Mouse (Mus musculus) MEL (cell line): ENCODE measurements around the gene Oat.

Source experiments
- BHLHE40 ChIP-seq: IDR thresholded peaks from 2 replicates; pipeline ENCODE4 v1.6.1; 2012; ENCODE audit warnings: low read depth, mild to moderate bottlenecking, inconsistent platforms, low read length, improper control_type of control experiment, borderline replicate concordance
- CTCF ChIP-seq, 3 experiments: IDR thresholded peaks in 2 of 3; conservative IDR thresholded peaks in 1 of 3; 2 replicates each; pipeline ENCODE4 v1.5.1; 2011 to 2012; ENCODE audit warnings: low read length in 3 of 3, low read depth in 2 of 3, mild to moderate bottlenecking in 2 of 3, improper control_type of control experiment in 1 of 3, inconsistent platforms in 1 of 3, mixed read lengths in 1 of 3, moderate library complexity in 1 of 3; ENCODE audit not compliant: control insufficient read depth in 1 of 3, insufficient read depth in 1 of 3, poor library complexity in 1 of 3, severe bottlenecking in 1 of 3
- E2F4 ChIP-seq: IDR thresholded peaks from 2 replicates; pipeline ENCODE4 v1.6.1; 2011; ENCODE audit warnings: low read depth, low read length, improper control_type of control experiment, borderline replicate concordance
- ELF1 ChIP-seq: IDR thresholded peaks from 2 replicates; pipeline ENCODE4 v1.6.1; 2014; ENCODE audit warnings: low read depth, mild to moderate bottlenecking, inconsistent platforms, low read length, improper control_type of control experiment, moderate library complexity
- JUND ChIP-seq: IDR thresholded peaks from 2 replicates; pipeline ENCODE4 v1.6.1; 2011; ENCODE audit warnings: low read depth, mild to moderate bottlenecking, improper control_type of control experiment, low read length
- MAX ChIP-seq: IDR thresholded peaks from 2 replicates; pipeline ENCODE4 v1.6.1; 2011; ENCODE audit warnings: low read length, improper control_type of control experiment
- POLR2A ChIP-seq, 2 experiments: IDR thresholded peaks; 2 replicates each; pipeline ENCODE4 v1.6.1; 2011 to 2012; ENCODE audit warnings: low read length in 2 of 2, mild to moderate bottlenecking in 2 of 2, control low read depth in 1 of 2, improper control_type of control experiment in 1 of 2, low read depth in 1 of 2, moderate library complexity in 1 of 2; ENCODE audit not compliant: control insufficient read depth in 1 of 2, insufficient read depth in 1 of 2, poor library complexity in 1 of 2
- SMC3 ChIP-seq: IDR thresholded peaks from 2 replicates; pipeline ENCODE4 v1.6.1; 2011; ENCODE audit warnings: low read depth, low read length, improper control_type of control experiment
- TBP ChIP-seq: IDR thresholded peaks from 2 replicates; pipeline ENCODE4 v1.8.0; 2011; ENCODE audit warnings: low read depth, low read length, improper control_type of control experiment

DNA sequence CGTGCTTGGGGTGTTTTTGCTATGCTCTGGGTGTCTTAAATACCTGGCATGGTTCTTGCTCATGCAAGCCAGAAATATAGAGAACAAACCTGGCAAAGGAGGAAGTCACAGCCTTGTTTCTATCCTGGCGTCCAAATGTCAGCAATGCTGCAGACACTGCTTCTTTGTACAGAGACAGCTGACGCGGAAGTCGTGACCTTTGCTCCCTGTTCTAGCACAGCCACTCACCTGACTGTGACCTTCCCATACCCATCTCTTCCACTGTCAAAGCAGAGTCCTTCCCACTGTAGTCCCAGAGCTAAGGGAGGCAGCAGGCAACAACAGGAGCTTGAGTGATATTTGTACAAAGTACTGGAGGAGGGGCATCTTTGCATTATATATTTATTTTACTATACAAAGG is 13.4 kb upstream of the Oat start:
- no peak for TF ChIP-seq SMC3
- no peak for TF ChIP-seq CTCF (IDR thresholded peaks at IDR 0.05 in 2 of 3, conservative IDR thresholded peaks at IDR 0.05 in 1 of 3; ENCODE audit: control insufficient read depth in 1 of 3, insufficient read depth in 1 of 3, low read depth in 2 of 3, low read length in 3 of 3, poor library complexity in 1 of 3, severe bottlenecking in 1 of 3)
- no peak for TF ChIP-seq E2F4
- TF ChIP-seq MAX = no peak
- no peak for TF ChIP-seq ELF1
- TF ChIP-seq JUND = no peak
- no peak for TF ChIP-seq BHLHE40
- no peak for TF ChIP-seq POLR2A (IDR thresholded peaks at IDR 0.05; ENCODE audit: control insufficient read depth in 1 of 2, insufficient read depth in 1 of 2, low read depth in 1 of 2, low read length in 2 of 2, poor library complexity in 1 of 2)
- no peak for TF ChIP-seq TBP
